Mouse (Mus musculus): ENCODE results near the gene Blcap.

DNA sequence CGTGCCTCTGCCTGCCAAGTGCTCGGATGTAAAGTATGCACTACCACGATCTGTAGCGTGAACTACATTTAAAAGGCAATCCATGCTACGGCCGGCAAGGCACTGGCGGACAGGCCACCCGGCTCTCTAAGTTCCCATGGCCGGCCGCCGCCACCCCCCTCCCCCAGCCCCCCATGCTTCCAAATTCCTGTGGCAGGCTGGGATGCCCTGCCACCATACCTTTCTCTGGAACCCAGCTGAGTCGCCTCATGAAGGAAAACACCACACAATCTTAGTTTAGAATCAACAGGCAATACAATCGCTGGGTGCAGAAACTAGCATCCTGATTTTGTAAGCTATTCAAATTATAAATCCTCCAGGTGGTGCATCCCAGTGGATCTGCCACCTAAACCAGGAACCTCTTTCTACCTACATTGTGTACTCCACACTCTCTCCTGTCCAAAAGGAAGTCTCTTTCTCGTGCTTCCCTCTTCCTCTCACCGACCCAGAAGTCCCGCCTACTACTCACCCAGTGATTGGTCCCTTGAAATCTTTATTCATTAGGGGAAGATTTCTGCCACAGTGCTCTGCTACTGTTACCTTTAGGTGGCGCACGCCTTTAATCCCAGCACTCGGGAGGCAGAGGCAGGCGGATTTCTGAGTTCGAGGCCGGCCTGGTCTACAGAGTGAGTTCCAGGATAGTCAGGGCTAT, 25.9 kb upstream of the Blcap start:
- TF ChIP-seq CTCF (conservative IDR thresholded peaks at IDR 0.05; ENCODE audit: low read length) = peak; percentile 40
- no peak for TF ChIP-seq NANOG (IDR thresholded peaks at IDR 0.05; ENCODE audit: borderline replicate concordance, low read length)
- no peak for TF ChIP-seq POU5F1 (IDR thresholded peaks at IDR 0.05; ENCODE audit: borderline replicate concordance, low read length)
